Mouse (Mus musculus) induced T-regulatory cell, adult 2 months (primary cell): Measurements from ENCODE around the gene Sept12.
A peak's percentile ranks its signal among the peaks of the same experiment; 100 is the strongest.

Source experiments
- DNase-seq: peaks from one replicate; pipeline ENCODE4 v3.0.0-alpha.2; 2012; ENCODE audit warnings: low read depth

Gene Sept12

DNA sequence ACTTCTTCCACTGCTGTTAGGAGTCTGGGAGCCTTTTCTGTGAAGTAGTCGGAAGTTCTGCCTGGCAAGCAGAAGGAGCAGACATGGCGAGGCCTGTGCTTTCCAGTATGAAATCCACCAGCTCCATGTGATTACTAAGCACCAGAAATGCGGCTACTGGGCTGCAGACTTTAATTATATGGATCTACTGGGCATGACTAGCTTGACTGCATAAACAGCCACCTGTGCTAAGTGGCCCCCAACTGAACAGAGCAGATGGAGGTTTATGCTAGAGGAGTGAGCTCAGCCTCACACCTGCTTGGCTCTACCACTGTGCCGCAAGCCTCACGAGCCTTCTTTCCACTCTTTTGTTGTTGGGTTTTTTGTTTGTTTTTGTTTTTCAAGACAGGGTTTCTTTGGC lies 23.1 kb downstream of the Sept12 start:
- DNase-seq = no peak

- peak; percentile 21 for DNase-seq
These were observed 26.0 kb downstream of the Sept12 start for GRCm38 (mm10) chr16:4971626-4972025.

DNA sequence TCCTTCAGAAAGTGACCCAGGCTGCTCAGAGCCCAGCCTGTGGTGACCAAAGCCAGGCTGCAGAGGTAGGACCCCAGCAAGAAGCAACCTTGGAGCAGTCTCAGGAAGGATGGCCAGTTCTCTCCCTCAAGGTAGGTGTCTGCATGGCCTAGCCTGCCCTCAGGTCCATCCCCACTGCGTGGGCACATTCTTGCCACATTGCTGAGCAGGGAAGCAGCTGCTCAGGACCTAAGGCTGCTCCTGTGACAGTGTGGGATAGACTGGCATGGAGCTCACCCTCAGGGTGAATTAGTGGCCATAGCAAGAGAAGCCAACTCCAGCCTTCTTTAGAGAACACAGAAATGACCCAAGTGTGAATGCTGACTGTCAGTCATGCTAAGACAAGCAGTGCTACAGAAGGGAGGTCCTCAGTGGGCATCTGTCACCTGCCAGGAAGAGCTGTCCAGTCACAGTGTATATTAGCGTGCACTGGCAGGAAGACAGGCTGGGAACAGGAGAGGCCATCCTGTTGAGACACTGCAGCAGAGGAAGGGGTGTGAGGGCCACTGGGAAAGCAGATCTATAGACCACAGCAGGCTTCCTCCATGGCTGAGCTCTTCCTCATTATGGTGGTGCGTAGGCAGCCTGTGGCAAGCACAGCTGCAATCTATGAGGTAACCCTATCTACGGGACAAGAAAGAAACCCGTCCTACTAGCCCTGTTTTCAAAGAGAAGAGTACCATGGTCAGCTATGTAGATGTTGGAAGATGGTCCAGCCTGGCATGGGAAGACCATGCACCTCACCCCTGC lies 28.4 kb downstream of the Sept12 start:
- no peak for DNase-seq

DNA sequence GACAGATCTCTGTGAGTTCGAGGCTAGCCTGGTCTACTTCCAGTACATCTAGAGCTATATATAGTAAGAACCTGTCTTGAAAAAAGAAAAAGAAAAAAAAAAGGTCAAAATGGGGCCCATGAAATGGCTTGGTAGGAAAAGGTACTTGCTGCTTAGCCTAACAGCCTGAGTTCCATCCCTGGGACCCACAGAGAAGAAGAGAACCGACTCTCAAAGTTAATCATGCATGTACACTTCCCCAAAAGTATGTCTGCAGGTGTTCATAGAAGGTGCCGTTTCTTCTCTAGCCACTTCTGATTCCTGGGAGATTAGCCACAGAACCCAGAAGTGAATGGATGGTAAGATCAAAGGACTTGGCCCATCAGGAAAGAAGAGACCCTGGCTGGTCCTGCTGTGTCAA lies 29.2 kb downstream of the Sept12 start:
- no peak for DNase-seq

- no peak for DNase-seq
These were observed 32.1 kb downstream of the Sept12 start for GRCm38 (mm10) chr16:4965392-4966129.

DNA sequence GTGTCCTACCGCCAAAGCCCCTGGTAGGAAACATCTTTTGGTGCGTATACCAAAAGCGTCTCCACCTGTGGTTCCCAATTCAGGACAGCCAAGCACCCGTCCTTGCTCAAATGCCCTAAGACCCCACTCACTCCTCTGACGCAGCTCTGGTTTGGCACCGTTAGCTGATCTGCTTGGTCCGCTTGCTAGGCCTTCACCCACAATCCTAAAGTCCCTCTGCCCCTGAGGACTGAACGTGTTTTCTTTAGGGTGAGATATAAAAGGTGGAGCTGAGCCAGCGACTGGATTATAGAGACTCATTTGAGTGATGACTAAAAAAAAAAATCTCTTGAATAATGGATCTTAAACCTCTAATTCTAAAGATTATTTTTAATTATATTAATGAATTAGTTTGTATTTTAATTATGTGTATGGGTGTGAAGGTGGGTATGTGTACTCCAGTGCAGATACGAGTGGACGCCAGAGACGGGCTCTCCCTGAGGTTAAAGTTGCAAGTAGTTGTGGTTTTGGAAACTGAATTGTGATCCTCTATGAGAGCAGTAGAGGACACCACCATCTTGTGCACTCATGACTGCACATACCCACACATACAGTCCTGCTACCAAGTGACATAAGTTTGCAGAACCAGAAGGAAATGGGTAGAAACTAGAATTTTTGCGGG lies 32.8 kb downstream of the Sept12 start:
- peak; percentile 34 for DNase-seq

- DNase-seq = peak; percentile 94
These were observed 33.6 kb downstream of the Sept12 start, which contains the start of gene Anks3 for GRCm38 (mm10) chr16:4963797-4964709. TSS of gene Anks3 (minus strand) at chr16:4964205.

DNA sequence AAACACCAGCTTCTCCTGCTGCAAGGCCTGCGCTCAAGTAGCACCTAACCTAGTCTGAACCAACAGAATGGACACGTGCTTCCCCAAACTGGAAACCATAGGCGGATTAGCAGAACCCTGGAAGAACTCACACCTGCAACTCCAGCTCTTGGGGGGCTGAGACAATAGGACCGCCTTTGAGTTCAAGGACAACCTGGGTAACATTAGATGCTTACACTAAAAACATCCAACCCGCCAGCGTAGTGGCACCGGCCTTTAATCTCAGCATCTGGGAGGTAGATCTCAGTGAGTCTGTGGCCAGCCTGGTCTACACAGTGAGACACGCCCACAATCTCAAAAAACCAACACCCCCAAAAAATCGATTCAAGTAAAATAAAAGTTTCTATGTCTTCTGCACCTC lies 34.3 kb downstream of the Sept12 start:
- DNase-seq = peak; percentile 49

- no peak for DNase-seq
These were observed 37.4 kb downstream of the Sept12 start for GRCm38 (mm10) chr16:4960260-4960659.

GRCm38 (mm10) chr16:4957446-4957845 lies 40.2 kb downstream of the Sept12 start:
- DNase-seq = no peak

DNA sequence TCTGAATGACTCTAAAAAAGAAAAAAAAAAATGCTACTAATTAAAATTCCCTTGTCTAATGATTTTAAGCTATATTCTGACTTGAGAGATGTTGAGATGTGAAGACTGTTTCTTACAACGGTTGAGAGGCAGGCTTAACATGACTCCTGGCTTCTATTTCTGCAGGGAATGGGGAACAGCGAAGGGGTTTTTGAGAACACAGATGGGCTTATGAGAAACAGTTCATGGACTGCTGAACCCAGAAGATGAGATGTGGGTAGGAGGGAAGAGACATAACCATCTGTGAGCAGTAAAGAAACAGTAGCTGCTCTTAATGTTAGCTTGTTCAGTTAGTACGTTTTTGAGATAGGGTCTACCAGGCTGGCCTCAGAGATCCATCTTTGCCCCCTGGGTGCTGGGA lies 41.0 kb downstream of the Sept12 start:
- no peak for DNase-seq

DNA sequence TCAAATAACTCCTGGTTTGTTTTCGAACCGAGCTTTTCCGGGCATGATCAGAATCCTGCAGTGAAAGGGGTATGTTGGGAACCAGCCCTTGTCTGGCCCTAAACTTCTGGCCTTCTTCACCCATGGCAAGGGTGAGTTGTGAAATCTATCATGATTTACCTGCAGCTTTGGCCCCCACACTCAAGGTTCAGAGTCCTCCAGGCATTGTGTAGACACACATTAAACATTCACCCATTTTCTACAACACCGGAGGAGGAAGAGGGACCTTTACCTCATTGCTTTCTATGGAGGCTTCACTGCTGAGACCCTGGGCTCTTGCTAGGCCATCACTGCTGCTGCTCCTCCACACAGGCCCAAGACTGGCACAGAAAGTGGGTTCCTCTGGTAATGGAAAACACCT lies 50.3 kb downstream of the Sept12 start:
- no peak for DNase-seq

DNA sequence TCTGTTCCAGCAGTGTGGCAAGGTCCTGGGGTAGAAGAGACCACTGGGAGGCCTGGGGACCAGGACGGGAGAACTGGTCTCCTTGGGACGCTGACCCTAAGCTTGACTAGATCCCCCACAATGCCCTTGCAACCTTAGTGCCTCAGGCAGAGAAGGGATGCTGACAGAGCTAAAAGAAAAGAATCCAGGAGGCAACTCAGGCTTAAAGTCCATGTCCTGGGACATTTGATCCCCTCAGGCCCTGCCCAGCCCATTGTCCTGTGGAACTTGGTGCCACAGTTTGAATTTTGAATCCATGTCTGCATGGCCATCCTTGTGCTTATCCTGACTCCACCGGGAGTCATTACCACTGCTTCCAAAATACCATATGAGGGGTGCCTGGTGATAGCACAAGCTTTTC lies 51.5 kb downstream of the Sept12 start:
- no peak for DNase-seq

- DNase-seq = no peak
These were observed 52.2 kb downstream of the Sept12 start for GRCm38 (mm10) chr16:4945415-4945814.

GRCm38 (mm10) chr16:4943431-4943830 lies 54.2 kb downstream of the Sept12 start:
- DNase-seq = no peak

- DNase-seq = no peak
These were observed 54.8 kb downstream of the Sept12 start for GRCm38 (mm10) chr16:4942868-4943267.

DNA sequence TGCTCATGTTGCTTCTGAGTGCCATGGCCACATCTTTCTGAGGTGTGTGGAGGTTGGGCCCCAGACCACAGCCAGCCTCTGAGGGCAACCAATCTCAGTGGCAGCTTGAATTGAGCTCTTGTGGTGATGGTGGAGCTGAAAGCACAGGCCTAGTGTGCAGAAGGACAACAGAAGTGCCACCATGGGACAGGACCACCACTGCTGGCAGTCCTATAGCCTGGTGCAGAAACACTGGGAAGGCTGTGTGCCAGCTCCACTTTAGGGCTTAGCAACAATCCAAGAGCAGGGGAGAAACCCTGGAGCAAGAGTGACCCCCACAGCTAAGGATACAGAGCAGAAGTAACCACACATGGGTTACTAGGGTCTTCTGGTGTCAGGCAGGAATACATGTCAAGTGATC lies 56.6 kb downstream of the Sept12 start:
- no peak for DNase-seq

DNA sequence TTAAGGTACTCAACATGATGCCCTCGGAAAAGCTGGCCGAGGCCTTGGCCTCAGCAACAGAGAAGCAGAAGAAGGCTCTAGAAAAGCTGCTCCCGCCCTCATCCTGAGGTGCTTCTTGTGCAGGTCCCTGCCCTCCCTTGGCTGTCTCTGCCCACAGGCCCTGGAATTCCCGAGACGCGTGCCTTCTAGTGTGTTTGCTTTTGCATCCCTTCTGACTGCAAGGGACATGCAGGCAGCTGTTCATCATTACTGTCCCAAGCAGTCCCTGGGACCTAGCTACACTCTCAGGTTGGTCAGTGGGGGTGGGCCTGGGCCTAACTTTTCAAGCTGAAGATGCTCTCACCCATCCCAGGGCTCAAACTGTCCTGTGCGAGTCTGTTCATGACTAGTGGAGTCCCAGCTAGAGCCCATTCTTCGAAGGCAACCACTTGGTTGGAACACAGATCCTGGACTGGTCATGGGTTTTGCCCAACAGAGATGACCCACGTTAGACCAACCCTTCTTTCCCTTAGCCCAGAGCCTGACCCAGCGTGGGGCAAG lies 57.3 kb downstream of the Sept12 start:
- DNase-seq = no peak

GRCm38 (mm10) chr16:4939412-4939811 lies 58.2 kb downstream of the Sept12 start:
- DNase-seq = no peak

GRCm38 (mm10) chr16:4938989-4939388 lies 58.7 kb downstream of the Sept12 start:
- DNase-seq = peak; percentile 99

DNA sequence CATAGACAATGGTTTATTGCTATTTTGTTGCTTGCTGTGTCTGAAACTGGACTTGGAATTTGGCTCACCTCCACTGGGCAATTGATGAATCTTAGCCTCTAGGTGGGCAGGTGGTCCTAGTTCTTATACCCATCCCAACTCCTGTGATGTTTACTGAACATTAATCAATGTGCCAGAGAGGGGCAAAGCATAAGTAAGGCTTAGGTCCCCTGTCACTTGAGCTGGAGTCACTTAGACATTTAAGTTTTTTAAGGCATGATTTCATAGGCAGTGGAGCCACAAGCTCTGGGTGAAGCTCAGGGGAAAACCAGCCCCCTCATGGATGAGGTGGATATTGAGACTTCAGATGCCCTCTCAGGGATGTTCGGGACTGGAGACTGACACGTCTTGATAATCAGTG lies 59.2 kb downstream of the Sept12 start, which contains the start of gene Nudt16l1:
Gene Nudt16l1 (plus strand): TSS at position 301 of the 400 bp plus-strand sequence.
- DNase-seq = no peak
